Mouse (Mus musculus) yolk sac, embryonic 10.5 days (tissue): ENCODE measurements at regions not wholly inside any gene's neighbourhood (a gene's known extent, or its start where the extent isn't known, plus 50 kb on each side); places are given as distances from the start of the nearest gene placed in this dataset.
"Not testable (repeated sequence)": the region's sequence is repeated elsewhere in the genome, so short reads cannot be mapped to it uniquely, and the experiment has no call there.

Source experiments
- DNase-seq: peaks from one replicate; pipeline ENCODE4 v3.0.0-alpha.2; 2017; ENCODE audit warnings: low spot score

- DNase-seq, result no peak
These were observed 120.0 kb upstream of the Tet2 start for GRCm38 (mm10) chr3:133664914-133665313.

DNA sequence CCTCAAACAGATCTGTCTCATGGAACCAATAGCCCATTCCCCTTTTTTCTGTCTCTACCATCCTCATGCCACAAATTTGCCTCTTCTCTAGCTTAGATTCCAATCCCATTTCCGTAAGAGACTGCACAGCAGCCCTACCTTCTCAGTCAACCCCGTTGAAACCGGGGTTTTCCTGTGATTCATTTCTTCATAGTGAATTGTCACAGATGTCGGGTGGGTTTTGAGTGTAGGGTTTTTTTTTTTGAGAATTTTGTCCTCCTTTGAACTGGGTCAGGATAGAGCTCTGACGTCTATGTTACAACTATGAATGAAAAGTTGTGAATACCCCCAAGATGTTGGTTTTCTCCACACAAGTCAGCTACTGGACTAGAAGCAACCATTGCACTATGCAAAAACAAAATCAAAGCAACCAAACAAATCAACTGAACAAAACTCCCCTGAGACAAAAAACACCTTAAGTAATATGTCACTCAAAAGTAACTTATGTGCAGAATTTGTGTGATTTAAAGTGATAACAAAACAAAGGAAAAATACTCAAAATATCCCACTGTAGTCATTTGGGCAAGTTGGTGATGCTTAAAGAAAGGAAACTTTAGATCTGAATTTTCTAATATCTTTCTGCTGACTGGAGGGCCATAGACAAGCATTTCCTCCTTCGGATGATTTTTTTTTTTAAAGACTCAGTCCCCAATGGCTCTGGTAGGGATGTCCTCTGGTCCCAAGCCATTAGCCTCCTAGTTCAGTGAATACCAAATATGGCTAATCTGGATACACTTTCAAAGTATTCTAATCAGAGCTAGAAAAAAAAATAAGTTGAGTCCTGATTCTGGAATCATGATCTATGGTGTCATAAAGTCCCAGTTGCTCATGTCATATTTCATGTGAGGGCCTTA is 120.7 kb upstream of the Tet2 start:
- no peak for DNase-seq

DNA sequence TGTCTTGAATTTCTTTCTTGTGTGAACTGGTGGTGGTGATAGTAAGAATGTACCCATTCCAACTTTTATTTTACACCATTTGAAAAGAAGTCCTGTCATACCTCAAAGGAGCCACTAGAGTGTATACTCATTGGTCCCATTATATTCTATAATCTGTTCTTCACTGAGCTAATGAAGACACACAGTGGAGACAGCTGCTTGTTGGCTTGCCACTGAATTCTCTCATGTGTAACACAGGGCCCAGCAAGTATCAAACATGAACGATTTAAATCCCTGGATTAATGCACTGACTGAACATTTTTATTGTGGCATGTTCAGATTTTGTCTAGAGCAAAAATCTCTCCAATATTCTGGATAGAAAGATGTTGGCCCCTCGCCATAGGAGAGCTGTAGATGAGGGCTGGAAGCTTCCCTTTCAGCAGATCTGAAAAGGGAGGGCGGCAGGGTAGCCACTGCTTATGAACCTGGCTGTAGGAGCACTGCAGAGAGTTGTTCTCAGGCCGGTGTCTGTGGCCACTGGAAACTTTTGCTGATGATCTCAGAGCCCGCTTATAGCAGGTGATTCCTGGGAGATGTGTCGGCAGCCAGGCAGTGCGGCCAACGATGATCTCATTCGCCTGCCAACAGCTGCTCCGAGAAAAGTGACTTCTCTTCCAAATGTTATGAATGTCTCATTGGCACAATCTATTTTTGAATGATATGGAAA is 128.0 kb upstream of the Tet2 start:
- DNase-seq, result no peak

DNA sequence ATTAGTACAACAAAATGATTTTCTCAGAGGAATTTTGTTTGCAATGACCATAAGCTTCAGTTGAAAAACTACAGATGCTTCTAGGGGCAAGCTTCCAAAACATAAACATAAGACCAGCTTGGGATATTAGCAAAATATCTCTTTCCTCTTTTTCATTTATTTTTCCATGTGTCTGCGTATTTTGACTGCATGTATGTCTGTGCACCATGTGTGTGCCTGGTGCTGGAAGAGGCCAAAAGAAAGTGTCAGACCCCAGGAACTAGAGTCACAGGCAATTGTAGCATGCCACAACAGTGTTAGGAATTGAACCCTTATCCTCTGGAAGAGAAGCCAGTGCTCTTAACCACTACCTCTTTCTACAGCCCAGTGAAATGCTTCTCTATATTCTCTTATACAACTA is 133.0 kb upstream of the Tet2 start:
- no peak for DNase-seq

DNA sequence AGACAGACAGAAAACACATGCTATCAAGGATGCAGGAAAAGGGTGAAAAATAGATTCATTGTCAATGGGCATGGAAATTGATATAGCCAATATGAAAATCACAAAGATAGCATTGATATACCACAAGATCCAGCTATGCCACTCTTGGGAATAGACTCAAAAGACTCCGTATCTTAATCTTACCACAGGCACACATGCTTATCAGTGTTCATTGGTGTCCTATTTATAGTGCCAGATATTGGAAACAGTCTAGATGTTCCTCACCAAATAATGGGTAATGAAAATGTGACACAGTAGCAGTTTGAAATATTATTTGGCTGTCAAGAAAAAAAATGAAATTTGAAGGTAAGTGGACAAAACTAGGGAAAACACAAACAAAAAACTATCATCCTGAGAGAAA is 135.0 kb upstream of the Tet2 start:
- no peak for DNase-seq

- no peak for DNase-seq
These were observed 135.4 kb upstream of the Tet2 start for GRCm38 (mm10) chr3:133680343-133680742.

DNA sequence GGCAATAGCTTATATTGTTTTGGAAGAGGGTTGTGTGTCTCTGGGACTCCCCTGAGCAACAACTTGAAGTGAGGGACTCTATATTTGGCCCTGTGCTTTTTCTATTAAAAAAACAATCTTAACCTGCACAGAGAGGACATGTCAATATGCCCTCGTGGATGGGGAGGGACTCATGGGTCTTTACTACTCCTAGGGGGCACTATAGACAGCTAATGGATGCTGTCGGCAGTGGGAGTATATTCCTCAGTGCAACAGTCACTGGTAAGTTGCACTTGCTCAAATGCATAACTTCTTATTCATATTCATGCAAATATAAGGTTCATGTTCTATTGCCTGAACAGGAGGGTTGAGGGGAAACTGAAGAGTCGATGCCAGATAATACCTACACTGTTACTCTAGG is 135.9 kb upstream of the Tet2 start:
- DNase-seq, result no peak

GRCm38 (mm10) chr3:133684196-133684743 is 139.3 kb upstream of the Tet2 start:
- DNase-seq, result no peak

DNA sequence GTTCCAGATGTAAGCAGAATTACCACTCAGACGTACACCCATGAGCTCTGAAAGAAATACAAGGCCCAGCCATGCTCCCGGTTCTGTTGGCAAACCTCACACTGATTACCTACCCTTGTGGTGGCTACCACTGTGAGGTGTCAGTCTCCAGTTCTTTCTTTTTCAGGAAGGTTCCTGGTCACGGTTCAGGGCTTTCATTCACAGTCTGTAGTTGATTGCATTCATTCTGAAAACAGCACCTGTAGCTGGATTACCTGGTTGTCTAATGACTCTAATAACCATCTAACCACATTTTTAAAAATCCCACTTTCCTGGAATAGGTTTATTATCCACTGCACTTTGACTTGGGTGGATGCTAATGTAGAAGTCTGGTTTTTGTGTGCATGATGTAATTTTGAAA is 139.8 kb upstream of the Tet2 start:
- no peak for DNase-seq

- no peak for DNase-seq
These were observed 140.5 kb upstream of the Tet2 start for GRCm38 (mm10) chr3:133685393-133685792.

DNA sequence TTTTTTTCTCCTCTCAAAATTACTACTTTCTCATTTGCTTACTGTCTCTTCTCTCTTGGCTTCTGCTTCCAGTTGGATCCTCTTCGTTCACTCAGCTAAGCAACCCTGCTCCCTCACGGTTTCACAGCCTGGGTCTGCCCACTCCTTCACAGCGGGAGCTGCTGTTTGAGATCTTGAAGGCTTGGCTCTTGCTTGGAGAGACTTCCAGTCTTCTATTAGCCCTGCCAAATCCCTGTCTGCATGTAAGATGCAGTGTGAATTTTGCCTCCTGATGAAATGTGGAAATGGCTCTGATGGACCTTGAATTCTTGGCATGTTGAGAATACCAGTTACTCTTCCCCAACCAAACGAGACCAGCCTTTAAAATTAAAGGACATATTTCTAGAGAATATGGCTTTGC is 149.1 kb upstream of the Tet2 start:
- DNase-seq, result no peak

GRCm38 (mm10) chr3:133696122-133696521 is 151.2 kb upstream of the Tet2 start:
- no peak for DNase-seq

- not testable (repeated sequence) for DNase-seq
These were observed 159.9 kb upstream of the Tet2 start for GRCm38 (mm10) chr3:133704849-133705248.

- DNase-seq, result no peak
These were observed 166.6 kb upstream of the Tet2 start for GRCm38 (mm10) chr3:133711518-133711917.

DNA sequence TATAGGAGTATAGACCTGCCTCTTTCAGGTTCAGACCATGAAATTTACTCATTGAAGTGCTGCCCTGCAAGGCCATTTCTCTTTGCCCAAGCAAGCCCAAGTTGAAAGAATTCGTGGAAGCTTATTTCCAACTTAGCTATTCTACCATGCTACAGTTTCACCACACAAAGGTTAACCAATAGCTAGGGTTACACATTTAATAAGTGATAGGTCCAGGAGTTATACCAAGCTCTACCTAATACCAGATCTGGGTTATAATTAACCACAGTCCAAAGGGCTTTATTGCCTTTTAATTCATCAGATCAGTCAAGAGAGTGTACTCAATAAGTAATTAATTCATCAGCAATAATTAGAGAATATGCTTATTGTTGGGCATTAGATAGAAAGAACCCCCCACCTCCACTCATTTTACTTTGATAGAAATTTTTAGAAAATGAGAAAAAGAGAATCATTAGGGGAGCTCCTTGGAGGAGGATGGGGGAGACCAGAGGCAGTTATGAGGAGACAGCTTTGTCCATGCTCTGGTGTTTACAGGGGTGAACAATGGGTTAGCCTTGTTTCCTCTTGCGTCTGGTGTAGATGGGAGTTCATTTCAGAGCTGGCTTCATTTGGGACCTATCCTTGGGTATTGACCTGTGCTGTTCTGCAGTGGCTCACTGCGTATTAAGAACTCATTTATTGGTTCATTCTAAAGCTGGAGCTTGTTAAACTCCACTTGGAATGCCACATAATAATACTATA is 177.8 kb upstream of the Tet2 start:
- DNase-seq, result no peak

DNA sequence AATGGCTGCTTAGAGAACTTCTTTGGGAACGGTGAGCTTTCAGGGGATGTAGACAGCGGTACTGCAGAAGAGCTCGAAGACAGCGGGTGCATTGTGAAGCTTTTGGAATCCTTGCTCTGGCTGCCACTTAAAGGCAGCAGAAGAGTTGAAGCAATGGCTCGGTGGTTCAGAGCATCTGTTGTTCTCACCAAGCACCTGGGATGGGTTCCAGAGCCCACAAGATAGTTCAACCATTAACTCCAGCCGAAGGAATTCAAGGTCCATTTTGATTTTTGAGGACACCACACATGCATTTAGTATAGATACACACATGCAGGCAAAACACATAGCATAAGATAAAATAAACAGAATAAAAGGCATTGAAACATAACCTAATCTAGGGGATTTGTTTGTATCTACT is 181.9 kb upstream of the Tet2 start:
- DNase-seq, result no peak

GRCm38 (mm10) chr3:133735603-133736002 is 190.7 kb upstream of the Tet2 start:
- DNase-seq, result no peak

- DNase-seq, result no peak
These were observed 194.0 kb upstream of the Tet2 start for GRCm38 (mm10) chr3:133738936-133739335.

DNA sequence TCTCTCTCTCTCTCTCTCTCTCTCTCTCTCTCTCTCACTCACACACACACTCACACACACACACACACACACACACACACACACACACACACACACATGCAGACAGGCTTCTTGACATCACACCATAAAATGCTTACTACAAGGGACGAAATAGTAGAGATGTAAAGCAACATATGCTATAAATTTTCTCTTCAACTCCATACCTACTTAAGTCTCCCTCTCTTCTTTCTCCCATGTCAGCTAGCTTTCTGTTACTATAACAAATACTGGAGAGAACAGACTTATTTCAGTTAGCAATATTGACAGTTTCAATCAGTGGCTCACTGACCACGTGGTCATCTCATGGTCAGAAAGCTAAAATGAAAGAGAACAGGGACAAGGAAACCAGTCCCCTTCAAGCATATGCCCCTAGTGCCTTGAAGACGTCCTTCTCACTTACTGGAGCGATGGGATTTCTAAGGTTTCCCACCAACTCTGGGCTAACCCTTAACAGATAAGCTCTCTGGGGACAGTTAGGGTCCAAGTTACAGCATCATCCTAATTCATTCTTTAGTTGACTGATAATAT is 199.7 kb upstream of the Tet2 start:
- no peak for DNase-seq

DNA sequence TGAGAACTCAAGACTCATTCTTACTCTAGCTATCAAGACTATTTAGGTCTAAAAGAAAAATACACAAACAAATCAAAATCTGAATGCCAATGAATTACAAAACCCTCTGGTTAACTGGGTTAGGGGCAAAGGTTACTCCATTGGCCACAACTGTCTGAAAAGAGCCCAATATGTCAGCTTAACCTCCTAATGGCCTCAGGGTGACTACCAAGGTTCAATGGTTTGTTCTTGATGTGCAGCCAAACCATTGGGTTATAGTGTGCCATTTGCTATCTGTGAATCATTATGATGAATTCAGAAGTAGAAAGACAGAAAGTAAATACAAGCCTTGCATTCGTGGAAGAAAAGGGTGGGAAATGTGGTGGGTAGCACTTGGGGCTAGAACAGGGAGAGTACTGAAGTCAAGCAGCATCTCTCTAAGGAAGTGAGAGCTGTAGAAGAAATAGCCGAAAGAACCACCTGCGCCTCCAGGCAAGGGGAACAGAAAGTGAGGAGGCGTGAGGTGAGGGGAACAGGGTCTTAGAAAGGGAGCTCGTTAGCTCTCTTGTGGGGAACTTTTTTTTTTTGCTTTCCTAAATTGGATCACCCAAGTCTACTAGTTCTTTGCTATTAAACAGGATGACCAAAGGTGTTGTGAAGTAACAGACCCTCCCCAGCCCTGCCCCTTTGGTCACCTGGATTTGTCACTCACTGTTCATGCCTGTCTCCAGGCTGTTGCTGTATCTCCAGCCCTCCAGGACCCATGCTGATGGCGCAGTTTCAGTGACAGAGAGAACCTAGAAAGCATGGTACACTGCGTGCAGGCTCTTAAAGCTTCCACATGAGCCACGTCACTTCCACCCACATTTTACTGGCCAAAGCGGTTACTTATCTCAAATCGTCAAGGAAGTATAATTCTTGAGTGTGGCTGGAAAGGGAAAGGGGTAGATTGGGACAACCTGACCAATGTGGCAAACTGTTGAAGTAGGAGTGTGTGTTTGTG is 204.1 kb upstream of the Tet2 start:
- no peak for DNase-seq

DNA sequence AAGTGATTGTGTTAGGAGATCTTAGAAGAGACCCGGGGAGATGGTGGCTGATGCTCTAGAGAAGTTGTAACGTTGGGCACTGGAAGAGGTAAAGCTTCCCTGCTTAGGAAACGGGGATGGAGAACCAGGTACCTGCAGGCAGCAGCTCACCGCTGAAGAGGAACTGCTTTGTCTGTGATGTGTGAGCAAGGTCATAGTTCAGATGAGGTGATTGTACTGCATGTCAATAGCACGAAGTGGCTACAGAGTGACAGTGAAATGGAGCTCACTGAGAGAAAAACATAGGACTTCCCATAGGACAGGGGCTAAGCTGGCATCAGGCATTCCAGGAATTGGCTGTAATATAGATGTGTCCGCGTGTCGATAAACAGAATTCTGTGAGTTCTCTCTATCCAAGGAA is 205.1 kb upstream of the Tet2 start:
- DNase-seq, result no peak
